ENCODE assay signal across 30 mouse cellular contexts in the genomic region with DNA sequence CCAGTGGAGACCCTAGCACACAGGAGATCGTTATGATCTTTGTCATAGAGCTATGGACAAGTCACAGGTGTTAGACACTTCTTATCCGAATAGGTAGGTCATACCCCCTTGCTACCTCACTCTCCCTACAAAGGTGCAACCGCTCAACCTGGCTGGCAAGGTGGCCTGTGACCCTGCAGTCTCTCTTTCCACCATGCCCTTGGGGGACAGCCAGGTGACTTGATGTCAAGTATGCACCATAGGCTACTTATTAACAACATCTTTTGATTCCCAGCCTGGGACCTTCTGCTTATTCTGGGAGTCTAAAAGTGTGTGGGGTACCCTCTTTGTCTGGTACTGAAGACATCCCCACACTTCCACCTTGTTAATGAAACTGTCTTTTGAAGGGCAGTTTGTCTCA. TPM values are rescaled to one million over a fixed set of nuclear protein-coding genes. Genes with fewer than 3 reads are reported as not detected.
DNase-seq lines count a peak whose midpoint lies in the region; ATAC-seq lines count a peak whose summit lies in the region.
"Had no signal": no experiment of that assay in that cellular context is flagged by ENCODE, and none has a peak within 500 bp of the region (broad histone marks: within the 10 kb centered on the region; RNA-seq: fewer than 3 reads in every experiment).

No protein-coding gene starts in this region.

- ATAC-seq in kidney, embryonic 16.5 days (ENCODE audit: low FRiP score, low TSS enrichment), result no peak
- ATAC-seq: CD4-positive, CD25-positive, alpha-beta regulatory T cell, adult 4 months; forebrain, embryonic 14.5 days; forebrain, postnatal 0 days had no signal

- H3K9me3 ChIP-seq in kidney, embryonic 16.5 days (ENCODE audit: low read length), result no peaks in the 10 kb centered on the region
- H3K9me3 ChIP-seq: embryonic facial prominence, embryonic 12.5 days; embryonic facial prominence, embryonic 15.5 days; heart, embryonic 13.5 days had no signal

- peak; percentile 44 for DNase-seq in kidney, adult 18-20 months
- DNase-seq in kidney, adult 9 months, result peak; percentile 43
- peak; percentile 47 for DNase-seq in kidney, postnatal 14 days
- no peak for DNase-seq in neural tube, embryonic 10.5 days (ENCODE audit: extremely low spot score, low spot score)
- DNase-seq in layer of hippocampus, adult 8-10 months (ENCODE audit: low spot score in 2 of 2), result no peak
- DNase-seq: adrenal gland, adult 2 months; adrenal gland, postnatal 14 days; cerebellum, adult 11 months; cerebellum, adult 2 months; cerebellum, adult 9-11 months; cerebellum, postnatal 25 days; forebrain, postnatal 0 days; gastrocnemius, adult 2 months; gastrocnemius, postnatal 14 days; heart, adult 18-20 months; heart, postnatal 14 days; heart, postnatal 4 days had no signal

- no peak overlapping the region for H3K27ac ChIP-seq in kidney, embryonic 16.5 days (ENCODE audit: low read length)
- H3K27ac ChIP-seq: embryonic facial prominence, embryonic 12.5 days; embryonic facial prominence, embryonic 15.5 days; gastrocnemius, adult 2 months; heart, embryonic 13.5 days; hindbrain, embryonic 14.5 days had no signal

- 0 out of 2 replicates have a peak, but pooled peaks cover 5% of the 10 kb centered on the region for H3K4me1 ChIP-seq in kidney, embryonic 16.5 days (ENCODE audit: insufficient read depth, low read length)
- H3K4me1 ChIP-seq: embryonic facial prominence, embryonic 12.5 days; heart, embryonic 13.5 days had no signal

- H3K4me3 ChIP-seq in kidney, embryonic 16.5 days (ENCODE audit: low read length), result no peak overlapping the region
- H3K4me3 ChIP-seq: embryonic facial prominence, embryonic 12.5 days; embryonic facial prominence, embryonic 15.5 days; gastrocnemius, adult 2 months; heart, embryonic 13.5 days had no signal

- H3K9ac ChIP-seq in kidney, embryonic 16.5 days (replicated peaks; ENCODE audit: low read length), result no peak overlapping the region
- H3K9ac ChIP-seq: embryonic facial prominence, embryonic 12.5 days; embryonic facial prominence, embryonic 15.5 days; forebrain, postnatal 0 days; heart, embryonic 13.5 days; hindbrain, embryonic 14.5 days had no signal

- 77% methylated on average over 3 of the region's 3 CpGs for WGBS in kidney, embryonic 16.5 days

- no peaks in the 10 kb centered on the region for H3K36me3 ChIP-seq in kidney, embryonic 16.5 days (ENCODE audit: insufficient read depth, low read length)
- H3K36me3 ChIP-seq: embryonic facial prominence, embryonic 12.5 days; embryonic facial prominence, embryonic 15.5 days; heart, embryonic 13.5 days had no signal

- H3K27me3 ChIP-seq in kidney, embryonic 16.5 days (ENCODE audit: insufficient read depth, low read length), result peaks cover 5% of the 10 kb centered on the region; the same call in 1 of the 2 replicates

- no peak overlapping the region for H3K4me2 ChIP-seq in kidney, embryonic 16.5 days (replicated peaks; ENCODE audit: low read depth, low read length)
- H3K4me2 ChIP-seq: embryonic facial prominence, embryonic 12.5 days; embryonic facial prominence, embryonic 15.5 days; heart, embryonic 13.5 days; hindbrain, embryonic 14.5 days had no signal

RNA-seq across cellular contexts. Expression of a gene that starts 4.2 kb away (rescaled TPM):
- 1.2 and 1.3 TPM in 2 replicates for polyA plus RNA-seq in kidney, embryonic 16.5 days (2015; fragmentation: Nextera tagmentation; extraction: Ambion mirVana)
- 1 to 10 TPM in 3 of 4 experiments, under 1 TPM in 1; 0.95 to 1.9 (median 1.5) TPM for total RNA-seq in layer of hippocampus, adult 8-10 months (2022)
- total RNA-seq: gastrocnemius, adult 2 months; gastrocnemius, postnatal 14 days; gastrocnemius, postnatal 4 days; heart, adult 18-20 months; heart, postnatal 14 days; heart, postnatal 4 days had no signal

RNA-seq across cellular contexts. Expression of a gene that starts 6.6 kb away (rescaled TPM):
- 3.1 TPM in 2 replicates for polyA plus RNA-seq in kidney, embryonic 16.5 days (2015; fragmentation: Nextera tagmentation; extraction: Ambion mirVana)
- total RNA-seq in layer of hippocampus, adult 8-10 months (2022), result 10 to 100 TPM; 11.5 to 15.4 (median 12.6) TPM
- total RNA-seq: common myeloid progenitor, adult 5-6 weeks; heart, adult 18-20 months; MEL had no signal

RNA-seq across cellular contexts. Expression of a gene that starts 25.1 kb away (rescaled TPM):
- polyA plus RNA-seq in kidney, embryonic 16.5 days (2015; fragmentation: Nextera tagmentation; extraction: Ambion mirVana), result 7.5 and 8.3 TPM in 2 replicates
- total RNA-seq in layer of hippocampus, adult 8-10 months (2022), result under 1 TPM; 0.50 to 0.96 (median 0.78) TPM
- total RNA-seq: common myeloid progenitor, adult 5-6 weeks; MEL had no signal
- polyA plus RNA-seq: CD4-positive, CD25-positive, alpha-beta regulatory T cell, adult 4 months had no signal

RNA-seq across cellular contexts. Expression of a gene that starts 47.0 kb away (rescaled TPM):
- polyA plus RNA-seq in kidney, embryonic 16.5 days (2015; fragmentation: Nextera tagmentation; extraction: Ambion mirVana), result 0.32 and 0.42 TPM in 2 replicates
- total RNA-seq in layer of hippocampus, adult 8-10 months (2022), result not detected
- total RNA-seq: adrenal gland, adult 2 months; adrenal gland, postnatal 14 days; common myeloid progenitor, adult 5-6 weeks; MEL had no signal
- polyA plus RNA-seq: adrenal gland, adult 2 months; CD4-positive, CD25-positive, alpha-beta regulatory T cell, adult 4 months; cerebellum, adult 2 months; forebrain, embryonic 11.5 days; forebrain, embryonic 14.5 days; forebrain, postnatal 0 days; frontal cortex, adult 2 months; hindbrain, embryonic 11.5 days; hindbrain, embryonic 14.5 days had no signal

RNA-seq across cellular contexts. Expression of a gene that starts 57.1 kb away (rescaled TPM):
- polyA plus RNA-seq in kidney, embryonic 16.5 days (2015; fragmentation: Nextera tagmentation; extraction: Ambion mirVana), result 115 and 130 TPM in 2 replicates
- 10 to 100 TPM; 39.5 to 56.6 (median 50.7) TPM for total RNA-seq in layer of hippocampus, adult 8-10 months (2022)

Comparison
In these comparisons a context has a peak if more than half of its experiments do, and no peak if none do; other contexts are left out.
1. DNase-seq: peak in kidney, adult 18-20 months (single experiment), kidney, adult 9 months (single experiment) and kidney, postnatal 14 days (single experiment); none in neural tube, embryonic 10.5 days (single experiment) and layer of hippocampus, adult 8-10 months (0 of 2).